25 mouse cellular contexts compared by ENCODE assay signal in the genomic region with DNA sequence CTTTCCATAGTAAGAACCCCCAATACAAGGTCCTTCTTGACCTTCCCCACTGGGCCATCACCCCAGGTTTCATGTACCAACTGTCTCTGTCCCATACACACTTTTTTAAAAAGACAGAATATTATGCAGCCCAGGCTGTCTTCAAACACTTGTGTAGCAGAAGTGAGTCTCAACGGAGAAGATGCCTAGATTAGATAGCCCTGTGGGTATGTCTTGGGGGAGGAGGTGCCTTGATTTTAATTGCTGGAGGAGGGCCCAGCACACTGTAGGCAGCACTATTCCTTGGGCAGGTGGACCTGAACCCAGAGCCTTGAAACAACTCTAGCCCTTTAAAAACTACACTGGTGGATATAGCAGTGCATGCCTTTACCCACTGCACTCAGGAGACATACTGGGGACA. TPM values are rescaled to one million over a fixed set of nuclear protein-coding genes. Genes with fewer than 3 reads are reported as not detected.
DNase-seq lines count a peak whose midpoint lies in the region; ATAC-seq and TF ChIP-seq lines count a peak whose summit lies in the region.
"Had no signal": no experiment of that assay in that cellular context is flagged by ENCODE, and none has a peak within 500 bp of the region (broad histone marks: within the 10 kb centered on the region; RNA-seq: fewer than 3 reads in every experiment).

No protein-coding gene starts in this region.

- TF ChIP-seq CTCF in MEL (IDR thresholded peaks at IDR 0.05 in 2 of 3, conservative IDR thresholded peaks at IDR 0.05 in 1 of 3; ENCODE audit: control insufficient read depth in 1 of 3, insufficient read depth in 1 of 3, low read depth in 2 of 3, low read length in 3 of 3, poor library complexity in 1 of 3, severe bottlenecking in 1 of 3), result no peak

- H3K4me2 ChIP-seq in liver, embryonic 13.5 days, result no peak overlapping the region
- no peak overlapping the region for H3K4me2 ChIP-seq in liver, embryonic 11.5 days
- H3K4me2 ChIP-seq: embryonic facial prominence, embryonic 13.5 days; embryonic facial prominence, embryonic 15.5 days; forebrain, embryonic 12.5 days had no signal

- H3K79me2 ChIP-seq in MEL (ENCODE audit: control insufficient read depth, insufficient read depth, low read length, poor library complexity), result no peaks in the 10 kb centered on the region

- DNase-seq in liver, embryonic 13.5 days, result no peak
- no peak for DNase-seq in liver, embryonic 11.5 days (ENCODE audit: low spot score)
- peak; percentile 59 for DNase-seq in MEL (ENCODE audit: low read depth, low spot score)
- DNase-seq in embryonic facial prominence, embryonic 10.5 days (ENCODE audit: low spot score), result no peak
- DNase-seq in cerebellum, adult 8-10 months, result no peak
- no peak for DNase-seq in embryo, embryonic 10 days (ENCODE audit: low spot score)
- DNase-seq: adrenal gland, adult 8-10 months; adrenal gland, postnatal 14 days; adrenal gland, postnatal 36 days; cerebellum, adult 9-11 months; cerebellum, postnatal 14 days; cerebellum, postnatal 36 days had no signal

- H3K27me3 ChIP-seq in liver, embryonic 13.5 days, result no peaks in the 10 kb centered on the region
- no peaks in the 10 kb centered on the region for H3K27me3 ChIP-seq in liver, embryonic 11.5 days (replicated peaks; ENCODE audit: control insufficient read depth, insufficient read depth, low read length)
- H3K27me3 ChIP-seq in MEL (ENCODE audit: control insufficient read depth in 1 of 2, insufficient read depth in 2 of 2, low read length in 2 of 2), result no peaks in the 10 kb centered on the region
- H3K27me3 ChIP-seq in embryonic facial prominence, embryonic 10.5 days (replicated peaks; ENCODE audit: low read depth, poor library complexity, severe bottlenecking), result no peaks in the 10 kb centered on the region
- H3K27me3 ChIP-seq: embryonic facial prominence, embryonic 13.5 days; embryonic facial prominence, embryonic 15.5 days; forebrain, embryonic 12.5 days; Patski had no signal

- peak; percentile 36 to 62; a peak in 2 of 4 replicates for TF ChIP-seq EP300 in MEL (IDR thresholded peaks at IDR 0.05; ENCODE audit: low read depth in 1 of 2, low read length in 2 of 2)

- no peak for TF ChIP-seq POLR2A in MEL (IDR thresholded peaks at IDR 0.05; ENCODE audit: control insufficient read depth in 1 of 2, insufficient read depth in 1 of 2, low read depth in 1 of 2, low read length in 2 of 2, poor library complexity in 1 of 2)

- TF ChIP-seq RAD21 in MEL (IDR thresholded peaks at IDR 0.05; ENCODE audit: low read depth, low read length), result no peak

- H3K36me3 ChIP-seq in liver, embryonic 13.5 days, result peaks cover 7% of the 10 kb centered on the region; the same call in 1 of the 2 replicates
- H3K36me3 ChIP-seq in liver, embryonic 11.5 days (ENCODE audit: control insufficient read depth, insufficient read depth, low read length), result no peaks in the 10 kb centered on the region
- H3K36me3 ChIP-seq in MEL (ENCODE audit: control insufficient read depth in 1 of 2, insufficient read depth in 2 of 2, low read length in 2 of 2), result peaks cover 0 to 18% of the 10 kb centered on the region in 2 experiments; a peak in 2 of 4 replicates
- H3K36me3 ChIP-seq in embryonic facial prominence, embryonic 10.5 days (replicated peaks), result peaks cover 14% of the 10 kb centered on the region
- H3K36me3 ChIP-seq: embryonic facial prominence, embryonic 13.5 days; embryonic facial prominence, embryonic 15.5 days; forebrain, embryonic 12.5 days had no signal

- 13% methylated on average over 1 of the region's 1 CpGs for WGBS in liver, embryonic 13.5 days (ENCODE audit: insufficient replicate concordance)
- 42% methylated on average over 1 of the region's 1 CpGs for whole genome bisulfite sequencing in liver, embryonic 11.5 days
- WGBS in embryonic facial prominence, embryonic 10.5 days, result 74% methylated on average over 1 of the region's 1 CpGs

- peaks cover 30% of the 10 kb centered on the region for H3K4me1 ChIP-seq in liver, embryonic 13.5 days (replicated peaks)
- H3K4me1 ChIP-seq in liver, embryonic 11.5 days (replicated peaks; ENCODE audit: control insufficient read depth, insufficient read depth, low read length), result peaks cover 16% of the 10 kb centered on the region
- peaks cover 2 to 24% of the 10 kb centered on the region in 2 experiments; a peak in 3 of 4 replicates for H3K4me1 ChIP-seq in MEL (ENCODE audit: control insufficient read depth in 1 of 2, insufficient read depth in 2 of 2, low read length in 2 of 2)
- no peaks in the 10 kb centered on the region; the same call in 1 of the 2 replicates for H3K4me1 ChIP-seq in embryonic facial prominence, embryonic 10.5 days
- H3K4me1 ChIP-seq: embryonic facial prominence, embryonic 13.5 days; forebrain, embryonic 10.5 days; forebrain, embryonic 12.5 days had no signal

- H3K27ac ChIP-seq in liver, embryonic 13.5 days, result 0 out of 2 replicates have a peak overlapping the region, but pooled peaks have one; percentile 39
- no peak overlapping the region for H3K27ac ChIP-seq in liver, embryonic 11.5 days (ENCODE audit: low read depth, low read length)
- H3K27ac ChIP-seq in MEL (ENCODE audit: control insufficient read depth, low read depth, low read length), result peak overlapping the region; percentile 5; the same call in 1 of the 2 replicates
- 0 out of 2 replicates have a peak overlapping the region, but pooled peaks have one; percentile 6 for H3K27ac ChIP-seq in embryonic facial prominence, embryonic 10.5 days (replicated peaks)
- H3K27ac ChIP-seq: embryonic facial prominence, embryonic 13.5 days; embryonic facial prominence, embryonic 15.5 days; forebrain, embryonic 10.5 days; forebrain, embryonic 12.5 days had no signal

- no peak overlapping the region for H3K4me3 ChIP-seq in liver, embryonic 13.5 days (replicated peaks)
- no peak overlapping the region for H3K4me3 ChIP-seq in liver, embryonic 11.5 days (ENCODE audit: low read depth, low read length)
- no peak overlapping the region for H3K4me3 ChIP-seq in MEL (ENCODE audit: control insufficient read depth in 1 of 2, insufficient read depth in 1 of 2, low read depth in 2 of 2, low read length in 2 of 2)
- no peak overlapping the region for H3K4me3 ChIP-seq in embryonic facial prominence, embryonic 10.5 days
- H3K4me3 ChIP-seq: embryonic facial prominence, embryonic 13.5 days; embryonic facial prominence, embryonic 15.5 days; erythroblast, embryonic 14.5 days; forebrain, embryonic 10.5 days; forebrain, embryonic 12.5 days had no signal

- no peaks in the 10 kb centered on the region for H3K9me3 ChIP-seq in liver, embryonic 13.5 days (replicated peaks)
- no peaks in the 10 kb centered on the region for H3K9me3 ChIP-seq in liver, embryonic 11.5 days (ENCODE audit: control insufficient read depth, low read length)
- no peaks in the 10 kb centered on the region for H3K9me3 ChIP-seq in MEL (replicated peaks; ENCODE audit: insufficient read depth, low read length)
- H3K9me3 ChIP-seq in embryonic facial prominence, embryonic 10.5 days, result no peaks in the 10 kb centered on the region
- H3K9me3 ChIP-seq: embryonic facial prominence, embryonic 13.5 days; embryonic facial prominence, embryonic 15.5 days; forebrain, embryonic 10.5 days; forebrain, embryonic 12.5 days had no signal

- no peak for ATAC-seq in liver, embryonic 13.5 days (ENCODE audit: low read depth)
- ATAC-seq in liver, embryonic 11.5 days (replicated peaks; ENCODE audit: low FRiP score), result no peak
- ATAC-seq: Patski had no signal

- 0 out of 2 replicates have a peak overlapping the region, but pooled peaks have one; percentile 2 for H3K9ac ChIP-seq in liver, embryonic 13.5 days
- no peak overlapping the region for H3K9ac ChIP-seq in liver, embryonic 11.5 days (ENCODE audit: low read depth, low read length)
- no peak overlapping the region for H3K9ac ChIP-seq in MEL (ENCODE audit: control insufficient read depth, low read depth, low read length, poor library complexity, severe bottlenecking)
- H3K9ac ChIP-seq: embryonic facial prominence, embryonic 13.5 days; embryonic facial prominence, embryonic 15.5 days; forebrain, embryonic 12.5 days had no signal

RNA-seq across cellular contexts. Expression of gene Tulp2, which starts 0.5 kb away (rescaled TPM):
- polyA plus RNA-seq in liver, embryonic 13.5 days (2015; fragmentation: Nextera tagmentation; extraction: Ambion mirVana), result 0.80 and 0.87 TPM in 2 replicates
- 2.3 and 3.2 TPM in 2 replicates for polyA plus RNA-seq in liver, embryonic 11.5 days (2014; fragmentation: Nextera tagmentation; extraction: Ambion mirVana)
- total RNA-seq in MEL (2012; rRNA removed), result 0.56 and 1.1 TPM in 2 replicates
- 1 to 10 TPM in 1 of 2 experiments, not detected in 1; 1.2 TPM for polyA plus RNA-seq in MEL (2012; ENCODE audit: insufficient read depth in 1 of 2, insufficient read length in 2 of 2, low read depth in 1 of 2, low replicate concordance in 2 of 2, missing spikeins in 1 of 2)
- 0.93 and 1.4 TPM in 2 replicates for polyA plus RNA-seq in embryonic facial prominence, embryonic 10.5 days (2016; fragmentation: Nextera tagmentation; extraction: Ambion mirVana)
- total RNA-seq: common myeloid progenitor, adult 5-6 weeks had no signal
- polyA plus RNA-seq: C2C12; cerebellum, adult 2 months; forebrain, embryonic 14.5 days; forebrain, embryonic 16.5 days had no signal

RNA-seq across cellular contexts. Expression of gene Gm45808, which starts 4.4 kb away (rescaled TPM):
- polyA plus RNA-seq in liver, embryonic 13.5 days (2015; fragmentation: Nextera tagmentation; extraction: Ambion mirVana), result not detected in 2 replicates
- not detected in 2 replicates for polyA plus RNA-seq in liver, embryonic 11.5 days (2014; fragmentation: Nextera tagmentation; extraction: Ambion mirVana)
- not detected in 2 replicates for total RNA-seq in MEL (2012; rRNA removed)
- not detected for polyA plus RNA-seq in MEL (2012; ENCODE audit: insufficient read depth in 1 of 2, insufficient read length in 2 of 2, low read depth in 1 of 2, low replicate concordance in 2 of 2, missing spikeins in 1 of 2)
- polyA plus RNA-seq in embryonic facial prominence, embryonic 10.5 days (2016; fragmentation: Nextera tagmentation; extraction: Ambion mirVana), result not detected in 2 replicates
- total RNA-seq: common myeloid progenitor, adult 5-6 weeks had no signal
- polyA plus RNA-seq: activated CD4-positive, CD25-positive, alpha-beta regulatory T cell, adult 4 months; C2C12; cerebellum, adult 2 months; embryonic facial prominence, embryonic 11.5 days; embryonic facial prominence, embryonic 13.5 days; embryonic facial prominence, embryonic 15.5 days; erythroblast, embryonic 14.5 days; forebrain, embryonic 10.5 days; forebrain, embryonic 12.5 days; forebrain, embryonic 14.5 days; forebrain, embryonic 16.5 days; Patski had no signal

RNA-seq across cellular contexts. Expression of gene Dhdh, which starts 6.4 kb away (rescaled TPM):
- polyA plus RNA-seq in liver, embryonic 13.5 days (2015; fragmentation: Nextera tagmentation; extraction: Ambion mirVana), result 2.0 and 2.2 TPM in 2 replicates
- polyA plus RNA-seq in liver, embryonic 11.5 days (2014; fragmentation: Nextera tagmentation; extraction: Ambion mirVana), result 4.9 and 5.8 TPM in 2 replicates
- total RNA-seq in MEL (2012; rRNA removed), result 0.08 and 0.10 TPM in 2 replicates
- 1 to 10 TPM in 1 of 2 experiments, not detected in 1; 1.6 TPM for polyA plus RNA-seq in MEL (2012; ENCODE audit: insufficient read depth in 1 of 2, insufficient read length in 2 of 2, low read depth in 1 of 2, low replicate concordance in 2 of 2, missing spikeins in 1 of 2)
- polyA plus RNA-seq in embryonic facial prominence, embryonic 10.5 days (2016; fragmentation: Nextera tagmentation; extraction: Ambion mirVana), result 5.7 and 7.4 TPM in 2 replicates

RNA-seq across cellular contexts. Expression of gene Bax, which starts 15.5 kb away (rescaled TPM):
- 104 and 106 TPM in 2 replicates for polyA plus RNA-seq in liver, embryonic 13.5 days (2015; fragmentation: Nextera tagmentation; extraction: Ambion mirVana)
- 190 and 212 TPM in 2 replicates for polyA plus RNA-seq in liver, embryonic 11.5 days (2014; fragmentation: Nextera tagmentation; extraction: Ambion mirVana)
- total RNA-seq in MEL (2012; rRNA removed), result 105 and 130 TPM in 2 replicates
- polyA plus RNA-seq in MEL (2012; ENCODE audit: insufficient read depth in 1 of 2, insufficient read length in 2 of 2, low read depth in 1 of 2, low replicate concordance in 2 of 2, missing spikeins in 1 of 2), result 100 to 1,000 TPM; 205 to 778 TPM
- 243 and 247 TPM in 2 replicates for polyA plus RNA-seq in embryonic facial prominence, embryonic 10.5 days (2016; fragmentation: Nextera tagmentation; extraction: Ambion mirVana)

RNA-seq across cellular contexts. Expression of gene Ftl1, which starts 22.5 kb away (rescaled TPM):
- polyA plus RNA-seq in liver, embryonic 13.5 days (2015; fragmentation: Nextera tagmentation; extraction: Ambion mirVana), result 7,621 and 8,262 TPM in 2 replicates
- 6,297 and 6,318 TPM in 2 replicates for polyA plus RNA-seq in liver, embryonic 11.5 days (2014; fragmentation: Nextera tagmentation; extraction: Ambion mirVana)
- 1,416 and 1,470 TPM in 2 replicates for total RNA-seq in MEL (2012; rRNA removed)
- 1,000 to 10,000 TPM in 1 of 2 experiments, not detected in 1; 2,290 TPM for polyA plus RNA-seq in MEL (2012; ENCODE audit: insufficient read depth in 1 of 2, insufficient read length in 2 of 2, low read depth in 1 of 2, low replicate concordance in 2 of 2, missing spikeins in 1 of 2)
- 5,460 and 5,734 TPM in 2 replicates for polyA plus RNA-seq in embryonic facial prominence, embryonic 10.5 days (2016; fragmentation: Nextera tagmentation; extraction: Ambion mirVana)
